Mouse (Mus musculus): ENCODE data around the gene Cyp4a14.
"Not testable (repeated sequence)": the region's sequence is repeated elsewhere in the genome, so short reads cannot be mapped to it uniquely, and the experiment has no call there.

The Cyp4a14 gene

GRCm38 (mm10) chr4:115496001-115496400 is at the start of gene Cyp4a14:
Gene Cyp4a14, minus strand, starts transcription at chr4:115496142.
- no peak for DNase-seq (ENCODE audit: low read depth, low spot score)

GRCm38 (mm10) chr4:115545101-115545500 is 49.2 kb upstream of the Cyp4a14 start:
- no peak for DNase-seq (ENCODE audit: low read depth, low spot score)

- DNase-seq (ENCODE audit: low read depth, low spot score) = no peak
These were observed 25.8 kb upstream of the Cyp4a14 start for GRCm38 (mm10) chr4:115521766-115522165.

GRCm38 (mm10) chr4:115519444-115519843 is 23.5 kb upstream of the Cyp4a14 start:
- DNase-seq (ENCODE audit: low read depth, low spot score) = no peak

GRCm38 (mm10) chr4:115518000-115518399 is 22.1 kb upstream of the Cyp4a14 start, which contains the start of gene Cyp4a10:
Gene Cyp4a10, plus strand, starts transcription at chr4:115518264.
- not testable (repeated sequence) for DNase-seq (ENCODE audit: low read depth, low spot score)

GRCm38 (mm10) chr4:115513964-115514363 is 18.0 kb upstream of the Cyp4a14 start:
- not testable (repeated sequence) for DNase-seq (ENCODE audit: low read depth, low spot score)

GRCm38 (mm10) chr4:115497466-115497865 is 1.5 kb upstream of the Cyp4a14 start:
- DNase-seq (ENCODE audit: low read depth, low spot score) = no peak

GRCm38 (mm10) chr4:115481006-115481652 is 14.8 kb downstream of the Cyp4a14 start:
- no peak for DNase-seq (ENCODE audit: low read depth, low spot score)

- DNase-seq (ENCODE audit: low read depth, low spot score) = not testable (repeated sequence)
These were observed 19.9 kb downstream of the Cyp4a14 start for GRCm38 (mm10) chr4:115476051-115476450.

GRCm38 (mm10) chr4:115473585-115473984 is 22.4 kb downstream of the Cyp4a14 start:
- DNase-seq (ENCODE audit: low read depth, low spot score) = not testable (repeated sequence)

- no peak for DNase-seq (ENCODE audit: low read depth, low spot score)
These were observed 43.6 kb downstream of the Cyp4a14 start, which contains the start of gene Cyp4a30b for GRCm38 (mm10) chr4:115452304-115452703. Gene Cyp4a30b, plus strand, starts transcription at chr4:115452604.

GRCm38 (mm10) chr4:115450577-115451137 is 45.3 kb downstream of the Cyp4a14 start:
- DNase-seq (ENCODE audit: low read depth, low spot score) = no peak
